Mouse (Mus musculus) erythroblast, adult 5-6 weeks (primary cell): ENCODE measurements around the gene Txnrd2. TPM values are rescaled to one million over a fixed set of nuclear protein-coding genes. Genes with fewer than 3 reads are reported as not detected.

Source experiments
- ATAC-seq: replicated peaks from 2 replicates; pipeline ENCODE4 v1.8.0; 2016; ENCODE audit warnings: moderate number of reproducible peaks, mild to moderate bottlenecking, moderate TSS enrichment, inconsistent platforms; ENCODE audit not compliant: poor library complexity, low FRiP score, severe bottlenecking
- total RNA-seq, 2 experiments: library from RNA; stranded (forward) in 1 of 2; stranded (reverse) in 1 of 2; fragments of 150-400 nt in 1 of 2; fragments of 200-764, 138-1000 nt in 1 of 2; gene quantifications; 2 replicates each; pipeline versions ENCODE4 v1.2.3 to v1.2.4; 2015 to 2017; ENCODE audit warnings: low replicate concordance in 2 of 2

The Txnrd2 gene
- total RNA-seq, 2 experiments from 2014 or later, result 274 to 493 TPM

DNA sequence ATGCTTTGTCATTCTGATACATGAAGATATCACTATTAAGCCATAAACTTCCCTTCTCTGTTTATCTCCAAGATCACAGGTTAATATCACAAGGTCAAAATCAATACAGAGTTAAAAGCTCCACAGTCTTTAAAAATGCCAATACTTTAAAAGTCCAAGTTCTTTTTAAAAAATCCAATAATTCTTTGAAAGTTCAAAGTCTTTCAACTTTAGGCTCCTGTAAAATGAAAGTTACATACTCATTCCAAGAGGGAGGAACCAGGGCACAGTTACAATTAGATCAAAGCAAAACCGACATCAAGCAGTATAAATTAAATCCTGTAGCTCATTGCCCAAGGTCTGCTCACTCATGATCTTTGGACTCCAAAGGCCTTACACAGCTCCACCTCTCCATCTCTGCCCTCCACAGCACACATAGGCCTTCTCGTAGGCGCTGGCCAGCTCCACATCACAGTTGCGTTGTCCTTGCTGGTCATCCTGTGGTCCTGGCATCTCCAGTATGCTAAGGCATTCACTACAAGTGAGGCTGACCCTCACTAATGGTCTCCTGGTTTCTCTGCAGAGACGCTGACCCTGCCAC is 7.2 kb downstream of the Txnrd2 start:
- no peak for ATAC-seq

DNA sequence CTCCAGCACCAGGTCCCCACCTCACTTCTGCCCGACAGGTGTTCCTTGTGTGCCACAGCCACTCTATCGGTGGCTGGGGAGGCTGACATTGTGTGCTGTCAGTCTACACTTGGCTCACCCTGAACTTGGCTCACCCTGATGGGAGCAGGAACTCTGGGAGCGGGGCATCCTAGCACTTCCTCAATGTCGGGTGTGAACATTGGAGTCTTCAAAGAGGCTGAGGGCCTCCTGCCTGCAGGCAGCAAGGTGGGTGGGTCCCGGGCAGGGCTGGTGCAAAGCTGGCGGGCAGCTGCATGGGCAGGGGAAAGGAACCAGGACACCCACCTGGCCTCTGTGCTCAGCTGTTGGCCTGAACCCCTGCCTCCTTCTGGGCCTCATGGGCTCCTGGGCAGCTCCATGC is 9.9 kb downstream of the Txnrd2 start:
- ATAC-seq, result no peak

DNA sequence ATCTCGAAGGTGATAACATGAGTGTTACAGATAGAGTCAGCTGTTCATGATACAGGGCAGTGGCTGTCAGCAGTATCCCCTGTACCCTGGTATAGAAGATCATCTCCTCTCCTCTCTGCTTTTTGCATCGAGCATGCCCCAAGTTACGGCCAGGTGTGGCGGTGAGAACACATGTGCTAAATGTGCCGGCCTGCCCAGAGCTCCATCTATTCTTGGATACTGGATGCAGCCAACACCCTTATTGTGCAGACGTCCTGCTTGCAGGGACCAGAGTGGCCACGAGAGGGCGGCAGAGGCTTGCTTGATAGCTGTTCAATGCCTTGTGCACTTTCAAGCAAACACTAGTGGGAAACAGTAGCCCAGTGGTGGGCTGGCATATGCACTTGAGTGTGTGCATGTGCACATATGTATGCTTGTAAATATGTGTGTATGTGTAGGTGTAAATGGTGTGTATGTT is 17.2 kb downstream of the Txnrd2 start:
- ATAC-seq, result peak; percentile 89

DNA sequence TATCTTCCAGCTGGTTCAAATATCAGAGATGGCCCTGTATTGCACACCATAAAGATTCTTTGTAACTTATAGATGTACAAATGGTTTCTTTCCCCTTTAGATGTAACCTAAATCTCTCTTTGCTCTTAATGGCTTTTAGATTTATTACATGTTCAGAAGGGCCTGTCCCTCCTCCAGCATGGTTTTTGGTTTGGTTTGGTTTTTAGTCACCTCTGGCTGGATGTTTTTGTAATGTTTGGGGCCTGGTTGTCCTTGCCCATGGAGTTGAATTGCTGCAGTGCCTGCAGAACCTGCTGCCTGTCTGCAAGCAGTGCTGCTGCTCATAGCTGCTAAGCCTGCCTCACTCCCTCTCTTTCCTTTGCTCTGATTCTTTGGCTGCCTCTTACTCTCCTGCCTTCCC is 21.1 kb downstream of the Txnrd2 start:
- ATAC-seq, result no peak

DNA sequence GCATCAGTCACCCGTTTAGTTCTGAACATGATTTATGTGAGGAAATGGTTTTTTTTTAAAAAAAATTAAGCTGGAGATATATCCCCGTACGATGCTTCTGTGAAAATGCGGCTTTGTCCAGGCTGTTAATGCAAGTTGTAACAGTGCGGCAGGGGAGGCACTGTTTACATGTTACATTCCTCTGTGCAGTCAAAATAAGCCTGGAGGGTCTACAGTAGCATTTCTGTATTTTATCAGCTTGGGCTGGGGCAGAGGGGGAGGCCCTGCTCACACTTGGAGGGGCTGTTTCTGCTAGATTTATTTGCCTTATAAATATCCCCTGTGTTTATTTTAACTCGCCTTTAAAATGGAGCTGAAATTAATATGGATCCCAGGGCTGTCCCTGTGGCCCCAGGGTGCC is 21.9 kb downstream of the Txnrd2 start:
- no peak for ATAC-seq

DNA sequence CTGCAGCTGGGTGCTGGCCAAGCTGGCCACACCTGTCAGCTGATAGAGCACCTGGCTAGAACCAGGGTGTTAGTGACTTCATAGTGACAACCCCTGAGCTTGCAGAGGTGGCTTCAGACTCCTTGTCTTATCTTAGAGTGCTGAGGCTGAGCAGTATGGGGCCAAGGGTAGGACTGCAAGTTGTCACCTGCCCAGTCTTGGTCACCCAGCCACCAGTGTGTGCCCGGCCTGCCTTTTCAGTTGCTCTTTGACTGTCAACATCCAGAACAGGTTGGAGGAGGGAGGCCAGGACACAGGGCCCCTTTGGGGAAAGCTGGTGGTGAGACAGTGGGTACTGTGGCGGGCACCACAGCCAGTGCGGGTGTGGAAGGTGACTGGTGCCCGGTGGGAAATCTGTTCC is 22.8 kb downstream of the Txnrd2 start:
- ATAC-seq, result no peak

DNA sequence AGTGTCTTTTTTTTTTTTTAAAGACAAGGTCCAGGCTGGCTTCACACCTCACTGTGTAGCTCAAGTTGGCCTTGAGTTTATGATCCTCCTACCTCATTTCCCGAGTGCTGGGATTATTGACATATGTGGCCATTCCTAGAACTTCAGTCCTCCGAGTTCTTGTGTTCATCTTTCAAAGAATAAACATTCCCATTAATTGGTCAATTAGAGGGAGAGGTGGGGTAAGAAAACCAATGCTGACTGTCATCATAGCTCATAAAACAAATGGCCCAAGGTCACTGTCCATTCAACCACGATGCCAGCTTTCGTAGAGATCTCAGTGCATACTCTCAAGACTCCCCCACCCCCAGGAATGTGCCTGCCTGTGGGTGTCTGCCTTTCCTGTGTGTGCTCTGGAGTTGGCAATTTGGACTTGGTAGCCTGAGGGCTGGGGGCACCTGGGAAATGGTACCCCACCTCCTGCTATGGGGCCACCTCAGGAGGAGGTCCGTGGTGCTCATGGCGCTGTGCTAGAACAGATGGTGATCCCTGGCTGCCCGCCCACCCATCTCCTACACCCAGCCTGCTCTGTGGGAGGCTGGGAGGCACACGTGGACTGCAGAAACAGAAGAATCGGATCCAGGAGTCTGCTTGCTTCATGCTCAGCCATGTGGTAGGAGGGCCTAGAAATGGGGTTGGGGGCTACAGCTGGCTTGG is 25.4 kb downstream of the Txnrd2 start:
- ATAC-seq, result no peak

DNA sequence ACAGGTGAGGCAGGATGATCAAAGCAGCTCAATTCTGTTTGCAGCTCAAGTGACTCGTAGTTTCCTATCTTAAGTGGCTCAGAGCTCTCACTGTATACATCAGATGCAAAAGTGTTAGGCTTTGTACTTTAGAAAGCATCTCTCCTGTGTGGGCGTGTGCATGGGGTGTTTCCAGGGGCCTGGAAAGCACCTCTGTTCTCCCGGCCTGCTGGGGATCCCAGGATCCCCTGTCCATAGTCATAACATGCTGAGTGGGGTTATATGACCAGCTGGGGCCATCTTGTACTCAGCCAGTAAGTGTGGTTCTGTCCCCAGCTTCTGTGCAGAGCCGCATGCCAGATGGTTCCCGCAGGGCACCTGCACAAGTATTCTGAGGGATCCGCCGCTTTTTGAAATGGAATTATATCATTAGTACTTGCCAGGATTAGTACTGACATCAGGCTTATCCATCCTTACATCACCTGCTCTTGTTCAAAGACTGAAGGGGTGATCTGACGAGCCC is 26.2 kb downstream of the Txnrd2 start:
- ATAC-seq, result no peak

DNA sequence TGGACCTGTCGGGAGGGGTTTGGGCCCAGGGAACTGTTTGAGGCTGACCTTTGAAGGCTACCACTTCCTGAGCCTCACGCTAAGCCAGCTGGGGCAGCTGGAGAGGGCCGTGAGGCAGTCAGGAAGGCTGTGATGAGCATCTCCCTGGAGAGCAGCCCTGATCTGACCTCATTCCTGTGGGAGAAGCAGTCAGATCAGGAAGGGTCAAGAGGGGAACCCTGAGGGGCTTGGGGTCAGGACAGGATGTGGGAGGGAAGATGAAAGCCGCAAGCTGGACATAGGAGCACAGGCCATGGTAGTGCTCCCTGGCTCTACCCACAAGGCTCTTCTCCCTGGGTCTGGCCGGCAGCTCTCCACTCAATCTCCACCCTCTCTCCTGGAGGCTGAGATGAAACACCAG is 27.7 kb downstream of the Txnrd2 start:
- no peak for ATAC-seq

DNA sequence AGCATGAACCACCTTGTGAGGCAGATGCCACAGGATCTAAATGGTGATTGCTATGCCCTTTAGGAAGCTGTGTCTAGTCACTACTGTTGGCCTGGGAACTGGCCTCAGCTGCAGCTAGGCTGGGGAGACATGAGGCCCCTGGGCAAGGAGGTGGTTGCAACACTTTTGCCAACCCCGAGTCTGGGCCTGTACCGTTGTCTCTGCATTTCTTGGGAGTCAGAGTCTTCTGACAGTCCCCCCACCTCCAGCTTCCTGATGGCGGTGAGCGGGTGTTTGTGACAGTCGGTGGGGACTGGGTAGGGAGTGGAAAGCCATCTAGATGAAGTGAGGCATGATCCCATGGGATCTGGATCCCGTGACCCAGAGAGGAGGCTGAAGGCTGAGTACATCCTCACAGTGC is 29.2 kb downstream of the Txnrd2 start:
- no peak for ATAC-seq

DNA sequence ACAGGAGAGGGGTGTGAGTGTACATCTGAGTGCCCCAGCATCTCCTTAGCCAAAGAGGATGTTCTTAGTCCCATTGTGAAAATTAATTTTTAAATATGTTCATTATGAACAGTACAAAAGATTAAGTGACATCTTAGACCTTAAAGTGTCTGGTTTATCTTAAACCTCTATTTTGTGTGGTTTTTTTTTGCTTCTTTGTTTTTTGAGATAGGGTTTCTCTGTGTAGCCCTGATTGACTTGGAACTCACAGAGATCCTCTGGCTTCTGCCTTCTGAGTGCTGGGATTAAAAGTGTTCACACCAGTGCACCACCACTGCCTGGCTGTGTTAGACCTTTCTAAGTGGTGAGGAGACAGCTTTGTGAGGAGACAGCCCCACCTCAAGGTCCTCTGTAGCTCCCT is 32.5 kb downstream of the Txnrd2 start:
- ATAC-seq, result no peak

DNA sequence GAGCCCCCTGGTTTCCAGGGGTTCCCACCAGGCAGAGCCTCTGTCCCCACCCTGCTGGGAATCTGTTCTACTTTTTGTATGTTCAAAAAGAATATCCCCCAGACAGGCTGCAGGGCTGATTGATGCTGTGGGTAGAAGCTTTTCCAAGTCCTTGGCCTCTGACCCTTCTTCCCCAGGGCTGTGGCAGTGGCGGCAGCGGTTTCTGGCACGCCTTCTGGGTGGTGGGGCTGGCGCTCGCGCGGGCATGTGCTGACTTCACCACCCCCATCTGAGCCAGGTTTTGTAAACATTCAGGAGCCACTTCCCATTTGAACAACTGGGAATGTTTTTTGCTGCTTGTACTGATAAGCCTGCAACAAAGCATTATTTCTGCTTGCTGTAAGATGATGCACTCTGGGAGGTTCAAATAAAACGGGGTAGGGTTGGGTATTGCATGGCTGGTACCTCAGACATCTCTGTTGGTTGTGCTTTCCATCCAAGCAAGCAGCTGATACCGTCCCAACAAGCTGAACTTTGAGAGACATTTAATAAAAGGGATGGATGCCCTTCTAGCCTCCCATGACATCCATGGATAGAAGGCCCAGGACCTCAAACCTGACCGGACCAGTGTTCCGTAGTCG is 33.3 kb downstream of the Txnrd2 start:
- no peak for ATAC-seq

DNA sequence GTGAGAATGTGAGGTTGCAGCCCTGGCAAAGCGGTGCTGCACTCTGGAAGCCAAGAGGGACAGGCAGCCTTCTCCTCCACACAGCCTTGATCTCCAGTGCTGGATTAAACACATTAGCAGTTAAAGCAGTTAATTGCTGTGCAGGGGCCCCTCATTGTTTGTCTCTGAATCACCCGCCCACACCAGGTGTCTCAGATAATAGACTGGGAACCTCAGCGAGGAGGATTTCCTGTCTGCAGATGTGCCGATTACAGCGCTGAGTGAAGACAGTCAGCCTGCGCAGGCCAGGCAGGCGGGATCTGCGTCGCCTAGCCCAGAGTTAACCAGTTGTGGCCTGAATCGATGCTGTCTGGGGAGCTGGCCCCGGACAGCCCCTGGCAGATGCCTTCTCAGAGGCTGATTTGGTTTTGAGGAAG is 33.8 kb downstream of the Txnrd2 start:
- ATAC-seq, result no peak

DNA sequence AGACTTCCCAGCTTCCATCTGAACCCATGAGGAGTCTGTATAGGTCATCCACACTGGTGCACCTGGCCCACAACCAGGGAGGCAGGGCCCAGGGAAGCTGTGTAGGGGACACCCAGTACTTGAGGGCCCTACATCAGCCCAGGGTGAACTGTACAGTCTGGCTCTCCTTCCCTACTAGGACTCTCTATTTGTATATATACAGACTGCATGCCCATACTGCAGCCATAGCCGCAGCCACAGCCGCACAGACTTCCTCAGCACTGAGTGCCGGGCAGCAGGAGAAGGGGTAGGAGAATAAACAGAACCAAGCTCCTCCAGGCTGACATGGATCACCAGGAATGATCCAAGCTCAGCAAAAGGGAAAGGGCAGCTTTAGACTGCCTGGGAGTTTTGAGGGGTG is 34.6 kb downstream of the Txnrd2 start:
- ATAC-seq, result no peak

DNA sequence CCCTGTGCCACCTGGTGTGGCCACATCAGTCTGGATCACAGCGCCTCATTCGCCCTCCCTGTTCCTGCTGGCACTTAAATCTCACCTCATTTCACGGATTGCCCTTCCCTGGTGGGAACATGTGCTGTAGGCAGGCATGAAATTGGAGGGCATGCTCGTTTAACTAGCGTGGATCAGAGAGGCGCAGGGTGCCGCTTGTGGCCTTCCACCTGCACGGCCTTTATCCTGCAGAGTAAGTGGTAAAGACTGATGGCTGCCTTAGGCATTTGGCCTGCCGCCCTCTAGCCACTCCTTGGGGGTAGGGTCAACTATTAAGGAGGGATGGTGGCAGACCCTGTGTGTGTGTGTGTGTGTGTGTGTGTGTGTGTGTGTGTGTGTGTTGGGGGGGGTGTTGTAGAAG is 35.8 kb downstream of the Txnrd2 start:
- ATAC-seq, result no peak

DNA sequence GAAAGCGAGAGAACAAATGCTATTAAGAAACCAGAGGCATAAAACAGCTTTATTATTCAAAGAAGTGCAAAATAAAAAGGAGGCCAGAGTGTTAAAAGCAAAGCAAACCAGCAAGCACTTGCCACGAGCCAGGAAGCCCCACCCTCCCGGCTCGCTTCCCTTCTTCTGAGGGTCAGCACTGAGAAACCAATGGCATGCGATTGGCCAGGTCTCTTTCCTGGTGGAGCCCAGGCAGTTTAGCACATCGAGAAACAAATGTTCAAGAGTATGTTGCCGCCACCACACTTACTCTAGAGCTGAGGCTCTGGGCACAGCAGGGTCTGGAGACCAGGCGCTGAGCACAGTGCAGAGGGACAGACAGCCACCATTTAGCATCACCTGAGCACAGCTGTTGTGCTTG is 36.4 kb downstream of the Txnrd2 start:
- no peak for ATAC-seq

DNA sequence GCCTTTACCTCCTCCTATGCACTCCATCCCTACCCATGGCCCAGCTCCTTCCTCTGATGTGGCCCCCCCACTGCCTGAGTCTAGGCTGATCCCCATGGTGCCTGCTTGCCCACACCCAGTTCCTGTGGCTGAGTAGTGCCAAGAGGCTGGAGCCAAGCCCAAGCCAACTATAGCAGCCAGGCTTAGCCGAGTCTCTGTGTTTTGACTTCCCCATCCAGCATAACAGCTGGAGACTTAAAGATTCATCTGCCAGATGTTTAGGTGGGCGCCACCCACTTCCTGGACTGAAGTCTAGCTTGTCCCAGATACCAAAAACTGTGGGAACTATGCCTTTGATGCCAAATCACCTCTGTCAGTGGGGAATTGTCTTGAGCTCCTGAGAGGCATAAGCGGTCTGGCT is 38.1 kb downstream of the Txnrd2 start:
- ATAC-seq, result no peak

DNA sequence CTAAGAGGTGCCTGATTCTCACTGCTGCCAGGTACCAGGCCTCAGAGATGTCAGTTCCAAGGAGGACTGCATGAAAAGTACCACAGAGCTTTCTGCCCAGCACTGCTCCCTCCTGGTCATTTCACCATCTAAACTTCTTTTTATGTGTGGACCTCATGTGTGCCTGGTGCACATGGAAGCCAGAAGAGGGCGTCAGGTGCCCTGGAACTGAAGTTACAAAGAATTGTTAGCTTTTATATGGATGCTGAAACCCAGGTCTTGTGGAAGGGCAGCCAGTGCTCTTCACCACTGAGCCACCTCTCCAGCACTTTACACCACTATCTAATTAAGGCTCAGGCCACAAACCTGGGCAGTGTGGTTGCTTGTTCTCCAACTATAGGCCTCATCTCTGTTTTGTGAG is 44.6 kb downstream of the Txnrd2 start:
- no peak for ATAC-seq

DNA sequence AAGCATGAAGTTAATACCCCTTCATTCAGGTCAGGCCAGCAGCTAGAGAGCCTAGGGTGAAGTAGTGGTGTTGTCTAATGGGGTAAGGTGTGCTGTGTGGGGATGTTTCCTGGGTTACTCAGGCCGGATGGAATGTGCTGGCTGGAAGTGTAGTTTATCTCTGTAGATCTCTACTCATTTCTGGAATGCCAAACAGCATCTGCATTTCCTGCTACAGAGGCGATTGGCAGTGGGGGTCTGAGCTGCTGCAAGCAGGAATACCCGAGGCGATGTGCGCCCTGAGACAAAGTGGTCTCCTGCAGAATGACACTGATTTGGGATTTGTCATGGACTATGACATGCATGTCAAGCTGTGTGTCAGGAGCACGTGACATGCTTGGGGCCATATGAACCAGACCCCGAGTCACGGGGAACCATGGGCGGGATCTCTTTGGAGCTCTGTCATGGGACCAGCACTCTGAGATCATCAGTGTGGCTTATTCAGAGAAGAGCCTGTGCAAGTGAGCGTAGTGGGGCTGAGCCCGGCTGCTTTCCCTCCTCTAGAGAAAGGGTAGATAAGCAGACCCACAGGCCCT is 45.3 kb downstream of the Txnrd2 start:
- no peak for ATAC-seq

DNA sequence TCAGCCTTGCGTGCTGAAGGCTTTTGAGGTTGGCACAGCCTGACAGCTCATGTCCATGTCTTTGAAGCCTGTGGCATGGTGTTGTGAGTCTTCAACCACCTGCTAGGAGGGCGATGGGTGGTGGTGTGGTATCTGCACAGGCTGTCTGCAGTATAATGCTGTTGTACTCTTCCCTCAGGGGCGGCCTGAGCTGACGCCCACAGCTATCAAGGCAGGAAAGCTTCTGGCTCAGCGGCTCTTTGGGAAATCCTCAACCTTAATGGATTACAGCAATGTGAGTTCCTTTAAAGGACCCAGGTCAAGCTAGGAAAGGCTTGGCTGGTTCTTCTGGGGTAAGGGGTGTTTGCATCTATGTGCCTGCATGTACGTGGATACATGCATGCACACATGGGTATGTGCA is 45.8 kb downstream of the Txnrd2 start:
- ATAC-seq, result no peak

DNA sequence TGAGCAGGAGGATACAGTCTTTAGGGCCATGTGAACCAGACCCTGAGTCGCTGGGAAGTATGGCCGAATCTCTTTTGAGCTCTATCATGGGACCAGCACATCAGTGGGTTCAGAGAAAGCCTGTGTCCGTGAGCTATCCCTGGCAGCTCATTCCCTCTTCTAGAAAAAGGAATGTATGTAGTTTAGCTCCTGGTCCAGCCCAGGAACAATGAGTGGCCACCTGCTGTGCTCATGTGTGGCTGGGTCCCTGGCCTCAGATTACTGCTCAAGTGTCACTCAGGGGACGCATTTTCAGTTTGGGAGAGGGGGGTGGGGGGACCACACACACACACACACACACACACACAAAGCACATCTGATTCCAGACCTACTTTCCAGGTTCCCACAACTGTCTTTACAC is 46.2 kb downstream of the Txnrd2 start:
- no peak for ATAC-seq
